Mouse (Mus musculus): ENCODE data around the gene Slc7a15. TPM values are rescaled to one million over a fixed set of nuclear protein-coding genes. Genes with fewer than 3 reads are reported as not detected.
"Not testable (repeated sequence)": the region's sequence is repeated elsewhere in the genome, so short reads cannot be mapped to it uniquely, and the experiment has no call there.

Slc7a15 gene
- polyA plus RNA-seq (2015; fragmentation: Nextera tagmentation; extraction: Ambion mirVana) = not detected in 2 replicates

DNA sequence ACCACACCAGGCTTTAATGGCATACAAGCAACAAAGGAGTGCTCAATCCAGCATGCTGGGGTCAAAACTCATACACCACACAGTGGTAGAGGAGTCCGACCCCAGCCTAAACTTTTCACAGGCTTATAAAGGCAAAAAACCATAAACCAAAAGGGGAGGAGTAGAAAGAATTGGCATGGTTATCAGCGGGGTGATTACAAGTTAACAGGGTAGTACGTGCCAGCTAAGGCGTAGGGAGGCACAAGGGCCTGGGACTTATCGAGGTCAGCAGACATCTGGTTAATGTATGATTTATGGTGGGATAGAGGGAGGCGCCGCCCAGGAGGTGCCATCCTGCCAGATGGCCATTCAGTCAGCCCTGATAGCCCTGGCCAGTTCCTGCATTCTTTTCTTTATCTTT lies at the start of gene Slc7a15:
Slc7a15 (minus strand) TSS at position 101 of the 400 bp plus-strand sequence.
- not testable (repeated sequence) for H3K27ac ChIP-seq; H3K4me1 ChIP-seq; H3K27me3 ChIP-seq; ATAC-seq (ENCODE audit: low FRiP score, low read depth); H3K4me2 ChIP-seq (replicated peaks); H3K4me3 ChIP-seq; H3K9ac ChIP-seq; H3K36me3 ChIP-seq
- WGBS = 89% methylated on average over 7 of the region's 7 CpGs
- H3K9me3 ChIP-seq = peaks cover 11% of the 10 kb centered on the region; the same call in 1 of the 2 replicates

DNA sequence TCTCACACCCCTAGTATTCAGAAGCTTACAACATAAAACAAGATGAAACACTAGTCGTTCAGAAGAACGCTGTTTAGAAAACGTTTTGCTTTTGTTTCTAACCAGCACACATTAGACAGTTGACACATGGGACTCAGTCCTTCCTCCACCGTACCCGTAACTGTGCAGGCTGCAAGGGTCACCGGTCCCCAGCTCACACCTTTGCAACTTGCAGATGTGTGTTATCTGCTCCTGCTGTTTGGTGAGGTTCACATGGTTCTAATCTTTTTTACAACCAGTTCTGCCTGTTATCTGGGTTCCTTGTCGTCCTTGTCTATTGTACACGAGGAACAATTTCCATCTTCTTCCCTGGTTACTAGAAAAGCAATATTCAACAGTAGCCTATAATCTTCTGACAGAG lies 49.3 kb upstream of the Slc7a15 start:
- H3K36me3 ChIP-seq, H3K27me3 ChIP-seq: not testable (repeated sequence)
- WGBS = 51% methylated on average over 8 of the region's 8 CpGs

DNA sequence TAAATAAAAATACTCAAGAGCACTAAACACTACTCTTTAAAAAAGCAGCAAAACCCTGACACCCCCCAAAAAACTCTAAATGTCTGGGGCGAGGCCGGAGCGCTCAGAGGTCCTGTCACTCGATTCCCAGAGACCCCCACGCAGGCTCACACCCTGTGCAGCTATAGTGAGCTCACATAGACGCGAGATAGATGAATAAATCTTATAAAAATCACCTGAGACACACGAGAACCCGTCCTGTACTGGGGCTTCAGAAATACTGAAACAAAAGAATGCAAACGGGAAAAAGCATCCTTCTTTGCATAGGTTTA lies 42.5 kb upstream of the Slc7a15 start:
- 0 out of 2 replicates have a peak, but pooled peaks cover 3% of the 10 kb centered on the region for H3K4me1 ChIP-seq
- no peak overlapping the region for H3K27ac ChIP-seq
- H3K9me3 ChIP-seq = no peaks in the 10 kb centered on the region
- H3K4me2 ChIP-seq (replicated peaks) = peak overlapping the region; percentile 60
- peak overlapping the region; percentile 81 for H3K4me3 ChIP-seq
- peak overlapping the region; percentile 86 for H3K9ac ChIP-seq
- 4% methylated on average over 10 of the region's 10 CpGs for whole genome bisulfite sequencing
- H3K36me3 ChIP-seq = no peaks in the 10 kb centered on the region
- ATAC-seq (ENCODE audit: low FRiP score, low read depth) = peak; percentile 43
- H3K27me3 ChIP-seq = no peaks in the 10 kb centered on the region

More for the DNA sequence above, 49.3 kb upstream of the Slc7a15 start:
- not testable (repeated sequence) for H3K9ac ChIP-seq; H3K9me3 ChIP-seq; H3K4me3 ChIP-seq; H3K27ac ChIP-seq; ATAC-seq (ENCODE audit: low FRiP score, low read depth); H3K4me1 ChIP-seq; H3K4me2 ChIP-seq (replicated peaks)

DNA sequence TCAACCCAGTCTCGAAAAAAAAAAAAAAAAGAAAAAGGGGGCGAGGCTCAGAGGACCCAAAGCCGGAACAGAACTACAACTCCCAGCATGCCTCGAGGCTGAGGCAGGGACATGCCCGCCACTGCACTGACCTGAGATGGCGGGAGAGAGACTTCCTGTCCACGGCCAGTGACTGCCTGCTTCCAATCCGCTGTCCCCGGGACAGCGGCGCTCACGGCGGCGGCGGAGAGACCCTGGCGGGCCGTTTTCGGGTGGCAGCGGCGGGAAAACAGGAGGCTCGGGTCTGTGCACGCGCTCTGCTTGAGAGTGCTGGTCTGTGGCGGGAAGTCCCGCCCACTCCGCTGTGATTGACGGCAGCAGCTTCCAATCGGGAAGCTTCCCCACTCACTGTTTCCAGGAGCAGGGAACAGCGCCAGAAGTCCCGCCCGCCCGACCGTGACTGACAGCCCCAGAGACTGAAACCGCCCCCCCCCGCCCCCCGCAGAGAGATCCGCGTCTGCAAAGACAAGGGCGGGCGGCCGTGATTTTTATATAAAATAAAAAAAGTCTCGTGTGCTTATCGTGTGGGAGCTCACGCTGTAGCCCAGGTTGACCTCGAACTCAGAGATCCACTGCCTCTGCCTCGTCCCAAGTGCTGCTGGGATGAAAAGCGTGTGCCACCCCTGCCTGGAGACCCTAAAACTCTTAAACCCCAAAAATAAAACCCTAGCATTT lies 42.0 kb upstream of the Slc7a15 start:
- under 1% methylated on average over 46 of the region's 47 CpGs for WGBS

DNA sequence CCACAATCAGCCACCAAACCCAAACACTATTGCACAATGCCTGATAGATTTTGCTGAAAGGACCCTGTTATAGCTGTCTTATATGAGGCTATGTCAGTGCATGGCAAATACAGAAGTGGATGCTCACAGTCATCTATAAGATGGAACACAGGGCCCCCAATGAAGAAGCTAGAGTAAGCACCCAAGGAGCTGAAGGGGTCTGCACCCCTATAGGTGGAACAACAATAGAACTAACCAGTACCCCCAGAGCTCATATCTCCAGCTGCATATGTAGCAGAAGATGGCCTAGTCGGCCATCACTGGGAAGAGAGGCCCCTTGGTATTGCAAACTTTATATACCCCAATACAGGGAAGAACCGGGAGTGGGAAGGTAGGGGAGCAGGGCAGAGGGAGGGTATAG lies 41.3 kb upstream of the Slc7a15 start:
- Histone ChIP-seq H3K4me2 (replicated peaks) (peak overlapping the region; percentile 68), H3K4me3 (peak overlapping the region; percentile 81), H3K9ac (peak overlapping the region; percentile 58)
- H3K9me3 ChIP-seq; H3K27me3 ChIP-seq; H3K4me1 ChIP-seq; ATAC-seq (ENCODE audit: low FRiP score, low read depth); H3K27ac ChIP-seq; H3K36me3 ChIP-seq: not testable (repeated sequence)
- WGBS = 2% methylated on average over 2 of the region's 2 CpGs

More for the DNA sequence above, 42.0 kb upstream of the Slc7a15 start:
- Histone ChIP-seq H3K4me3 (peak overlapping the region; percentile 81), H3K27ac (peak overlapping the region; percentile 95), H3K9me3 (no peaks in the 10 kb centered on the region), H3K27me3 (no peaks in the 10 kb centered on the region), H3K36me3 (no peaks in the 10 kb centered on the region), H3K4me1 (0 out of 2 replicates have a peak, but pooled peaks cover 3% of the 10 kb centered on the region), H3K9ac (peak overlapping the region; percentile 86), H3K4me2 (replicated peaks) (peak overlapping the region; percentile 68)
- peak; percentile 99 for ATAC-seq (ENCODE audit: low FRiP score, low read depth)

DNA sequence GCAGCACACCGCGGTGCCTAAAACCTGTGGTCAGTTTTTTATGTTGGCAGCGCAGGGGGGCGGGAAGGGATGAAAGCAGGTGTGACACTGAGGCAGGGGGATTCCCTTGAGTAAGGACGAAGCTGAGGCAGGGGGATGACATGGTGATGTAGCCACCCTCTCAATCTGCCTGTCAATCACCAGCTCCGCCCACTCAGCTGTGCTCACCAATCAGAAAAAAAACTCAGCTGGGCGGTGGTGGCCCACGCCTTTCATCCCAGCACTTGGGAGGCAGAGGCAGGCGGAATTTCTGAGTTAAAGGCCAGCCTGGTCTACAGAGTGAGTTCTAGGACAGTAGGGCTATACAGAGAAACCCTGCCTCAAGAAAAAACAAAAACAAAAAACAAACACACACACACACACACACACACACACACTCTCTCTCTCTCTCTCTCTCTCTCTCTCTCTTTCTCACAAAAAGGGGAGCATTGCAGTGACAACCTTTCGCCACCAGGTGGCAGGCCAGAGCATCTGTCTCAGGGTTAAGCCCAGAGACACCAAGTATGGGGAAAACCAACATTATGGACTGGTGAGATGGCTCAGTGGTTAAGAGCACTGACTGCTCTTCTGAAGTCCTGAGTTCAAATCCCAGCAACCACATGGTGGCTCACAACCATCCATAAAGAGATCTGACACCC lies 39.7 kb upstream of the Slc7a15 start:
- H3K27ac ChIP-seq; ATAC-seq (ENCODE audit: low FRiP score, low read depth); H3K9ac ChIP-seq; H3K4me3 ChIP-seq; H3K36me3 ChIP-seq; H3K4me2 ChIP-seq (replicated peaks); H3K27me3 ChIP-seq; H3K4me1 ChIP-seq; H3K9me3 ChIP-seq: not testable (repeated sequence)
- 73% methylated on average over 10 of the region's 10 CpGs for WGBS

DNA sequence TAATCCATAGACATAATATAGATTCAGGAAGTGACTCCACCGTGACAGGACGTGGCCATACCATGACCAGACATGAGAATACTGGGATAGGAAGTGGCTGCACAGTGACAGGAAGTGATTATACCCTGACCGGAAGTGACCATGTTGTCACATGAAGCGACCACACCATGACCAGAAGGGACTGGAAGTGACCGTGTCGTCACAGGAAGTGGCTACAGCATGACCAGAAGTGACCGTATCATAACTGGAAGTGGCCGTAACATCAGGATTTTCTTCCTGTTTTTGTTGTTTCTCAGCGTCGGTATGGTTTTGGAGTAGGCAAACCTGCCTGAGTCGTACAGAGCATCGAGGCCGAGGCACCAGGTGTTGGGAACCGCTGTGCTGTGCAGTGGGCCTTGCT lies 38.1 kb upstream of the Slc7a15 start:
- Histone ChIP-seq H3K36me3 (no peaks in the 10 kb centered on the region), H3K27ac (no peak overlapping the region), H3K9ac (no peak overlapping the region), H3K9me3 (no peaks in the 10 kb centered on the region), H3K4me3 (no peak overlapping the region), H3K4me2 (replicated peaks) (no peak overlapping the region), H3K27me3 (no peaks in the 10 kb centered on the region), H3K4me1 (0 out of 2 replicates have a peak, but pooled peaks cover 3% of the 10 kb centered on the region)
- WGBS = 88% methylated on average over 14 of the region's 14 CpGs
- ATAC-seq (ENCODE audit: low FRiP score, low read depth) = no peak

DNA sequence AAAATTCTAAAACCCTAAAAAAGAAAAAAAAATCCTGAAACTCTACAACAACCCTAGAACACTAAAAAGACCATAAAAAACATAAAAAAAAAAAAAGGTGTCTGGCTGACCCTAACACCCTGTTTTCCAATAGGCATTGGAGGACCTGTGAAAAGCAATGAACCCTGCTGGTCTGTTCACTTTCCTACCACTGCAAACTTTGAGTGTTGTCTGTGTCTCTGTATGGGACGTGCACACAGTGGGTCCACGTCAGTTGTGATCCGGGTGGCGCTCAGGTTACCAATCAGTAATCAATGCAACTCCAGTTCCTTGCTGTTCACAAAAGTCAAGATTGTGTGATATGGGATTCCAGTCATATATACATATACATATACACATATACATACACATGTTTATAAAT lies 36.7 kb upstream of the Slc7a15 start:
- 94% methylated on average over 4 of the region's 4 CpGs for WGBS
- no peak overlapping the region for H3K4me2 ChIP-seq (replicated peaks)
- no peak overlapping the region for H3K9ac ChIP-seq
- H3K27ac ChIP-seq = no peak overlapping the region
- no peaks in the 10 kb centered on the region for H3K27me3 ChIP-seq
- no peaks in the 10 kb centered on the region for H3K36me3 ChIP-seq
- H3K4me1 ChIP-seq = 0 out of 2 replicates have a peak, but pooled peaks cover 3% of the 10 kb centered on the region
- no peaks in the 10 kb centered on the region for H3K9me3 ChIP-seq
- ATAC-seq (ENCODE audit: low FRiP score, low read depth) = no peak
- H3K4me3 ChIP-seq = no peak overlapping the region

DNA sequence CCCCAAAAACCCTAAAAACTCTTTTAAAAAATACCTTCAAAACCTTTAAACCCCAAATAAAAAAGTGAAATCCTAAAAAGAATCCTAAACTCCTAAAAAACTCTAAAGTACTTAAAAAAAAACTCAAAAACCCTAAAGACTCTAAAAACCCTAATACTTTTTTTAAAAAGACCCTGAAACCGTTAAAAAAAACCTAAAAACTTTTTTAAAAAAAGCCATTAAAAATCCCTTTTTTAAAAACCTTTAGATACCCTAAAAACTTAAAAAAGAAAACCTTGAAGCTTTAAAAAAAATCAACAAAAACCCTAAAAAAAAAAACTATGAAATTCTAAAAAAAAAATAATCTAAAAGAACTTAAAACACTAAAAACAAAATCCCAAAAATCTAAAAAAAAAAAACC lies 35.4 kb upstream of the Slc7a15 start:
- H3K4me2 ChIP-seq (replicated peaks) = no peak overlapping the region
- no peaks in the 10 kb centered on the region for H3K27me3 ChIP-seq
- H3K9ac ChIP-seq = no peak overlapping the region
- no peaks in the 10 kb centered on the region for H3K36me3 ChIP-seq
- 93% methylated on average over 1 of the region's 1 CpGs for WGBS
- no peak for ATAC-seq (ENCODE audit: low FRiP score, low read depth)
- H3K27ac ChIP-seq = no peak overlapping the region
- H3K4me1 ChIP-seq = no peaks in the 10 kb centered on the region
- no peaks in the 10 kb centered on the region for H3K9me3 ChIP-seq
- H3K4me3 ChIP-seq = no peak overlapping the region

DNA sequence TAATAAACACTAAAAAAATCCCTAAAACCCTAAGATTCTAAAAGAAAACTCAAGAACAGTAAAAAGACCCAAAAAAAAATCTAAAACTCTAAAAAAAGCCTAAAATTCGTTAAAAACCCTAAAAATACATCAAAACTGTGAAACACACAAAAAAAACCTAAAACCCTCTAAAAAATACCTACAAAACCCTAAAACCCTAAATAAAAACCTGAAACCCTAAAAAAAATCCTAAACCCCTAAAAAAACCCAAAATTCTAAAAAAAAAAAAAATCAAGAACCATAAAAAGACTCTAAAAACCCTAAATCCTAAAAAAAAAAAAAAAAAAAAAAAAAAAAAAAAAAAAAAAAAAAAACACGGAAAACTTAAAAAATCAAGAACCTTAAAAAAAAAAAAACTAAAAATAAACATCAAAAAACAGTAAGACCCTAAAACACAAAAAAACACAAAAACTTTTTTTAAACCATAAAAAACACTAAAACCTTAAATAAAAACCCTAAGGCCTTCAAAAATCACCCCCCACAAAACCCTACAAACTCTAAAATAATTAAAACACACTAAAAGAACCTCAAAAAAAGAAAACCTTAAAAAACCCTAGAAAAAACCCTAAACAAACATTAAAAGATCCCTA lies 34.0 kb upstream of the Slc7a15 start:
- 83% methylated on average over 2 of the region's 2 CpGs for WGBS

DNA sequence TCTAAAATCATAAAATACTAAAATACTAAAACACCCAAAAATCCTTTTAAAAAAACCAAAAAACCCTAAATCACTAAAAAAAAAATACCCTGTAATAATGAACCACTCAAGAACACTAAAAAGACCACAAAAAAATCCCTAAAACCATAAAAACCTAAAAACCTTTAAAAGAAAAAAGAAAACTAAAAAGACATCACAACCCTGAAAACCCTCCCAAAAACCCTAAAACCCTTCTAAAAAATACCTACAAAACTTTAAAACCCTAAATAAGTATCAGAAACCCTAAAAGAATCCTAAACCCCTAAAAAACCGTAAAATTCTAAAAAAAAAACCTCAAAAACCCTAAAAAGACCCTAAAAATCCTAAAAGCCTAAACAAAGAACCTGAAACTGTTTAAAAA lies 32.8 kb upstream of the Slc7a15 start:
- H3K4me1 ChIP-seq = no peaks in the 10 kb centered on the region
- ATAC-seq (ENCODE audit: low FRiP score, low read depth) = no peak
- no peak overlapping the region for H3K9ac ChIP-seq
- 89% methylated on average over 1 of the region's 1 CpGs for WGBS
- H3K9me3 ChIP-seq = no peaks in the 10 kb centered on the region
- no peak overlapping the region for H3K4me3 ChIP-seq
- peaks cover 4% of the 10 kb centered on the region; the same call in 1 of the 2 replicates for H3K36me3 ChIP-seq
- no peaks in the 10 kb centered on the region for H3K27me3 ChIP-seq
- no peak overlapping the region for H3K27ac ChIP-seq
- no peak overlapping the region for H3K4me2 ChIP-seq (replicated peaks)

More for the DNA sequence above, 34.0 kb upstream of the Slc7a15 start:
- Histone ChIP-seq H3K27ac (no peak overlapping the region), H3K9ac (no peak overlapping the region), H3K4me2 (replicated peaks) (no peak overlapping the region), H3K36me3 (peaks cover 4% of the 10 kb centered on the region; the same call in 1 of the 2 replicates), H3K4me1 (no peaks in the 10 kb centered on the region), H3K4me3 (no peak overlapping the region), H3K9me3 (no peaks in the 10 kb centered on the region), H3K27me3 (no peaks in the 10 kb centered on the region)
- no peak for ATAC-seq (ENCODE audit: low FRiP score, low read depth)

DNA sequence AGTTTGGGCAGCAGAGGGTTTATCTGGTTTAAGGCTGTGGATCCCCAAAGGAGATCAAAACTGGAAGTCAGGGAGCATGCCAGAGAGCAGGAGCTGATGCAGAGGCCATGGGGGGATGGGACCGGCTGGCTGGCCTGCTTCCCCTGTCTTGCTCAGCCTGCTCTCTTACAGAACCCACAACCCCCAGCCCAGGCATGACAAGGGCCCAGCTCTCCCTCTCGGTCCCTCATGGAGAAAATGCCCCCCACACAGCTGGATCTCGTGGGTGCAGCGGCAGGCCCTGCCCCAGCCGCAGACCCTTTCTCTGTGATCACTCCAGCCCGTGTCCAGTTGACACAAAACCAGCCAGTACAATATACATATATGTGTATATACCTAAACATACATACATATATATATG lies 30.7 kb upstream of the Slc7a15 start:
- H3K36me3 ChIP-seq = peaks cover 4% of the 10 kb centered on the region; the same call in 1 of the 2 replicates
- no peaks in the 10 kb centered on the region for H3K27me3 ChIP-seq
- H3K4me3 ChIP-seq = no peak overlapping the region
- no peak overlapping the region for H3K27ac ChIP-seq
- 96% methylated on average over 6 of the region's 6 CpGs for WGBS
- H3K4me1 ChIP-seq = no peaks in the 10 kb centered on the region
- H3K9ac ChIP-seq = no peak overlapping the region
- no peak overlapping the region for H3K4me2 ChIP-seq (replicated peaks)
- ATAC-seq (ENCODE audit: low FRiP score, low read depth) = no peak
- H3K9me3 ChIP-seq = no peaks in the 10 kb centered on the region

Measured in limb, embryonic 13.5 days (tissue).